ENCODE assay signal across 10 mouse cellular contexts in the genomic region with DNA sequence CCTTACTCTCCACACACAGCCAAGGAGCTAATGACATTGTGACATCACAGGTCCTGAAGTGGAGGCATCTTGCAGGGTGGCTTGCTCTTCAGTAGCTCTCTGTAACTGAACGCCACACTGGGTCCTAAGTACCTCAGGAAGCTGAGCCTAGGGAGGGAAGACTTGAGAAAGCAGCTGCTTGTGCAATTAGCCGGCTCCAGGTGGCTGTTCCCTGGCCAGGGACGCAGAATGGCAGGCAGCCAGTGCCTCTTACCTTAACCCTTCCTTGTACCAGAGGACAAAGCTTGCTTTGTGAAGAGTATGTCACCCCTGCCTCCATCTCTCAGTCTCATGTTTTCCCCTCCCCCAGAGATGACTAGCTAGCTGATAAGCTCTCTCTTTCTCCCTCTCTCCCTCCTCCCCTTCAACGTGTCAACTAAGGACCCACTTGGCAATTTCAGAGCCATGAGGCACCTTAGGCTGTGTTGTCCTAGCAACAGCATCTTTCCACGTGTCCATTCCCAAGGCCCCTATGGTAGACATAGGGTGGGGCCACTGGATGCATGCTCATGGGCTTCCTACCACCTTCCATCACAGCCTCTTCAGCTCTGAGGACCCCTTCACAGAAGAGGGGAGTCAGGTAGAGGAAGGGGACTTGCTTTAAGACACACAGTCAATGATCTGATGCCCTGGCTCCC. TPM values are rescaled to one million over a fixed set of nuclear protein-coding genes. Genes with fewer than 3 reads are reported as not detected.
DNase-seq lines count a peak whose midpoint lies in the region; ATAC-seq and TF ChIP-seq lines count a peak whose summit lies in the region.
"Had no signal": no experiment of that assay in that cellular context is flagged by ENCODE, and none has a peak within 500 bp of the region (broad histone marks: within the 10 kb centered on the region; RNA-seq: fewer than 3 reads in every experiment).

No protein-coding gene starts in this region.

- peak; percentile 24 for DNase-seq in adrenal gland, postnatal 14 days
- DNase-seq in adrenal gland, postnatal 36 days = no peak
- DNase-seq in midbrain, embryonic 14.5 days = peak; percentile 31
- DNase-seq in midbrain, embryonic 10.5 days (ENCODE audit: low spot score) = no peak
- peak; percentile 46 for DNase-seq in hindbrain, postnatal 0 days (ENCODE audit: low spot score)
- DNase-seq in midbrain, postnatal 0 days (ENCODE audit: low spot score) = peak; percentile 28
- DNase-seq in ovary, postnatal 10 days (ENCODE audit: low spot score) = no peak
- DNase-seq in spleen, postnatal 14 days (ENCODE audit: low spot score in 2 of 2) = no peak

- H3K4me1 ChIP-seq in midbrain, embryonic 14.5 days (ENCODE audit: control insufficient read depth, insufficient read depth, low read length) = 0 out of 2 replicates have a peak, but pooled peaks cover 3% of the 10 kb centered on the region
- peaks cover 5% of the 10 kb centered on the region for H3K4me1 ChIP-seq in midbrain, embryonic 10.5 days
- H3K4me1 ChIP-seq in hindbrain, postnatal 0 days (ENCODE audit: insufficient read depth, low read length) = no peaks in the 10 kb centered on the region
- peaks cover 3% of the 10 kb centered on the region; the same call in 1 of the 2 replicates for H3K4me1 ChIP-seq in midbrain, postnatal 0 days (ENCODE audit: insufficient read depth, low read length)

- 36% methylated on average over 5 of the region's 5 CpGs for WGBS in midbrain, embryonic 14.5 days
- WGBS in midbrain, embryonic 10.5 days = 49% methylated on average over 5 of the region's 5 CpGs
- 19% methylated on average over 5 of the region's 5 CpGs for WGBS in hindbrain, postnatal 0 days
- 24% methylated on average over 5 of the region's 5 CpGs for WGBS in midbrain, postnatal 0 days

- TF ChIP-seq CTCF in hindbrain, postnatal 0 days (IDR thresholded peaks at IDR 0.05; ENCODE audit: low read depth) = no peak
- TF ChIP-seq CTCF in midbrain, postnatal 0 days (IDR thresholded peaks at IDR 0.05) = no peak

- ATAC-seq in midbrain, embryonic 14.5 days (ENCODE audit: low FRiP score, low TSS enrichment) = no peak
- ATAC-seq in hindbrain, postnatal 0 days = peak; percentile 73
- peak; percentile 48 for ATAC-seq in midbrain, postnatal 0 days (ENCODE audit: low FRiP score)

- no peak overlapping the region for H3K9ac ChIP-seq in midbrain, embryonic 14.5 days (replicated peaks; ENCODE audit: low read length)
- H3K9ac ChIP-seq in hindbrain, postnatal 0 days (replicated peaks; ENCODE audit: low read length) = no peak overlapping the region
- no peak overlapping the region for H3K9ac ChIP-seq in midbrain, postnatal 0 days (replicated peaks; ENCODE audit: low read length, poor library complexity, severe bottlenecking)
- H3K9ac ChIP-seq: heart, embryonic 13.5 days; liver, embryonic 14.5 days had no signal

- no peaks in the 10 kb centered on the region for H3K27me3 ChIP-seq in midbrain, embryonic 14.5 days (ENCODE audit: control insufficient read depth, insufficient read depth, low read length)
- H3K27me3 ChIP-seq in midbrain, embryonic 10.5 days (ENCODE audit: low read depth, poor library complexity, severe bottlenecking) = no peaks in the 10 kb centered on the region
- H3K27me3 ChIP-seq in hindbrain, postnatal 0 days (ENCODE audit: insufficient read depth, low read length) = no peaks in the 10 kb centered on the region
- no peaks in the 10 kb centered on the region for H3K27me3 ChIP-seq in midbrain, postnatal 0 days (ENCODE audit: insufficient read depth, low read length)
- H3K27me3 ChIP-seq: heart, embryonic 13.5 days had no signal

- no peak overlapping the region for H3K4me2 ChIP-seq in midbrain, embryonic 14.5 days (ENCODE audit: low read length)
- no peak overlapping the region for H3K4me2 ChIP-seq in hindbrain, postnatal 0 days (ENCODE audit: low read depth, low read length)
- H3K4me2 ChIP-seq in midbrain, postnatal 0 days (ENCODE audit: low read depth, low read length, poor library complexity, severe bottlenecking) = no peak overlapping the region
- H3K4me2 ChIP-seq: heart, embryonic 13.5 days had no signal

- no peak overlapping the region for H3K4me3 ChIP-seq in midbrain, embryonic 14.5 days (replicated peaks; ENCODE audit: low read depth, low read length)
- H3K4me3 ChIP-seq in midbrain, embryonic 10.5 days = no peak overlapping the region
- no peak overlapping the region for H3K4me3 ChIP-seq in hindbrain, postnatal 0 days (ENCODE audit: low read length)
- H3K4me3 ChIP-seq in midbrain, postnatal 0 days (ENCODE audit: low read depth, low read length) = no peak overlapping the region
- H3K4me3 ChIP-seq: heart, embryonic 13.5 days had no signal

- no peak overlapping the region for H3K27ac ChIP-seq in midbrain, embryonic 14.5 days (replicated peaks; ENCODE audit: low read depth, low read length)
- H3K27ac ChIP-seq in midbrain, embryonic 10.5 days (replicated peaks) = no peak overlapping the region
- no peak overlapping the region for H3K27ac ChIP-seq in hindbrain, postnatal 0 days
- H3K27ac ChIP-seq in midbrain, postnatal 0 days (ENCODE audit: low read depth, low read length) = no peak overlapping the region; the same call in 1 of the 2 replicates
- H3K27ac ChIP-seq: heart, embryonic 13.5 days; liver, embryonic 14.5 days had no signal

- no peaks in the 10 kb centered on the region for H3K36me3 ChIP-seq in midbrain, embryonic 14.5 days (ENCODE audit: control insufficient read depth, insufficient read depth, low read length)
- no peaks in the 10 kb centered on the region for H3K36me3 ChIP-seq in midbrain, embryonic 10.5 days
- no peaks in the 10 kb centered on the region for H3K36me3 ChIP-seq in hindbrain, postnatal 0 days (ENCODE audit: insufficient read depth, low read length)
- no peaks in the 10 kb centered on the region for H3K36me3 ChIP-seq in midbrain, postnatal 0 days (ENCODE audit: insufficient read depth, low read length)
- H3K36me3 ChIP-seq: heart, embryonic 13.5 days had no signal

- no peaks in the 10 kb centered on the region for H3K9me3 ChIP-seq in midbrain, embryonic 14.5 days (ENCODE audit: control insufficient read depth, low read length)
- H3K9me3 ChIP-seq in midbrain, embryonic 10.5 days (replicated peaks) = no peaks in the 10 kb centered on the region
- no peaks in the 10 kb centered on the region for H3K9me3 ChIP-seq in hindbrain, postnatal 0 days (ENCODE audit: low read length)
- no peaks in the 10 kb centered on the region for H3K9me3 ChIP-seq in midbrain, postnatal 0 days (ENCODE audit: low read length)
- H3K9me3 ChIP-seq: heart, embryonic 13.5 days had no signal

RNA-seq across cellular contexts. Expression of a gene that starts 12.0 kb away (rescaled TPM):
- total RNA-seq in adrenal gland, postnatal 14 days (2021) = 7.0 and 7.3 TPM in 2 replicates
- total RNA-seq in adrenal gland, postnatal 36 days (2021) = 1 to 10 TPM; 2.1 to 2.5 TPM
- 0.64 and 0.72 TPM in 2 replicates for polyA plus RNA-seq in midbrain, embryonic 14.5 days (2014; fragmentation: Nextera tagmentation; extraction: Ambion mirVana)
- polyA plus RNA-seq in midbrain, embryonic 10.5 days (2016; fragmentation: Nextera tagmentation; extraction: Ambion mirVana) = 0.52 and 0.77 TPM in 2 replicates
- 0.26 and 0.75 TPM in 2 replicates for total RNA-seq in hindbrain, postnatal 0 days (2014; rRNA removed)
- 0.30 and 0.44 TPM in 2 replicates for polyA plus RNA-seq in hindbrain, postnatal 0 days (2015; fragmentation: Nextera tagmentation; extraction: Ambion mirVana)
- 0.22 and 0.61 TPM in 2 replicates for total RNA-seq in midbrain, postnatal 0 days (2014; rRNA removed)
- polyA plus RNA-seq in midbrain, postnatal 0 days (2015; fragmentation: Nextera tagmentation; extraction: Ambion mirVana) = 0.36 and 0.62 TPM in 2 replicates

Comparison
In these comparisons a context has a peak if more than half of its experiments do, and no peak if none do; other contexts are left out.
1. DNase-seq: peak in adrenal gland, postnatal 14 days (single experiment), midbrain, embryonic 14.5 days (single experiment), hindbrain, postnatal 0 days (single experiment) and midbrain, postnatal 0 days (single experiment); none in adrenal gland, postnatal 36 days (0 of 2), midbrain, embryonic 10.5 days (single experiment), ovary, postnatal 10 days (single experiment) and spleen, postnatal 14 days (0 of 2).